Mouse (Mus musculus) testis, adult 2 months (tissue): ENCODE data around the gene 9430097D07Rik. TPM values are rescaled to one million over a fixed set of nuclear protein-coding genes. Genes with fewer than 3 reads are reported as not detected.

Source experiments
- H3K27ac ChIP-seq: fragments of 200-500 bp; 2 replicates; pipeline ENCODE4 v1.5.1; 2012; ENCODE audit warnings: low read depth, low read length; ENCODE audit not compliant: control insufficient read depth, insufficient read depth
- H3K27me3 ChIP-seq: fragments of 200-500 bp; 2 replicates; pipeline ENCODE4 v1.6.1; 2012; ENCODE audit warnings: mild to moderate bottlenecking, low read length, moderate library complexity; ENCODE audit not compliant: control insufficient read depth, insufficient read depth
- H3K36me3 ChIP-seq: fragments of 200-500 bp; 2 replicates; pipeline ENCODE4 v1.6.1; 2012; ENCODE audit warnings: mild to moderate bottlenecking, low read length; ENCODE audit not compliant: control insufficient read depth, insufficient read depth
- H3K4me1 ChIP-seq: fragments of 200-500 bp; 2 replicates; pipeline ENCODE4 v1.6.1; 2012; ENCODE audit warnings: low read length; ENCODE audit not compliant: control insufficient read depth, insufficient read depth
- H3K4me3 ChIP-seq: fragments of 200-500 bp; 2 replicates; pipeline ENCODE4 v1.5.1; 2012; ENCODE audit warnings: low read depth, mild to moderate bottlenecking, low read length, moderate library complexity, mixed read lengths; ENCODE audit not compliant: control insufficient read depth
- CTCF ChIP-seq: fragments of 200-500 bp; IDR thresholded peaks from 2 replicates; pipeline ENCODE4 v1.5.1; 2012; ENCODE audit warnings: low read depth, mild to moderate bottlenecking, inconsistent platforms, low read length, moderate library complexity; ENCODE audit not compliant: control insufficient read depth, insufficient read depth, insufficient replicate concordance
- POLR2A ChIP-seq: fragments of 200-500 bp; IDR thresholded peaks from 2 replicates; pipeline ENCODE4 v1.6.1; 2012; ENCODE audit warnings: low read depth, mild to moderate bottlenecking, inconsistent platforms, low read length, moderate library complexity; ENCODE audit not compliant: control insufficient read depth
- polyA plus RNA-seq: library from polyadenylated mRNA; depleted of rRNA; stranded (reverse); fragments of >200 nt; gene quantifications from 2 replicates; pipeline ENCODE4 v1.2.3, GENCODE M21; 2012; rRNA removed

Gene 9430097D07Rik
- polyA plus RNA-seq, result 2.2 and 2.3 TPM in 2 replicates

GRCm38 (mm10) chr2:32575586-32576160, at the start of gene 9430097D07Rik:
TSS of gene 9430097D07Rik (minus strand) at chr2:32575684.
- Histone ChIP-seq H3K36me3 (no peaks in the 10 kb centered on the region), H3K27me3 (peaks cover 2% of the 10 kb centered on the region), H3K27ac (no peak within 1 kb of the TSS), H3K4me3 (peak within 1 kb of the TSS; percentile 86), H3K4me1 (peaks cover 4% of the 10 kb centered on the region)
- TF ChIP-seq CTCF (no peak), POLR2A (no peak)

GRCm38 (mm10) chr2:32624111-32624748, 48.7 kb upstream of the 9430097D07Rik start:
- no peak for TF ChIP-seq POLR2A
- TF ChIP-seq CTCF, result no peak
- no peaks in the 10 kb centered on the region for H3K36me3 ChIP-seq
- peak overlapping the region; percentile 64 for H3K27ac ChIP-seq
- peak overlapping the region; percentile 51 for H3K4me3 ChIP-seq
- H3K27me3 ChIP-seq, result no peaks in the 10 kb centered on the region
- peaks cover 28% of the 10 kb centered on the region for H3K4me1 ChIP-seq

GRCm38 (mm10) chr2:32621517-32621859, 46.0 kb upstream of the 9430097D07Rik start, which contains the start of gene Ak1:
TSS of gene Ak1 (plus strand) at chr2:32621758.
- TF ChIP-seq POLR2A, result peak; percentile 95; the same call in 1 of the 2 replicates
- no peak for TF ChIP-seq CTCF

GRCm38 (mm10) chr2:32620682-32621516, 45.4 kb upstream of the 9430097D07Rik start:
- peaks cover 20% of the 10 kb centered on the region for H3K4me1 ChIP-seq
- H3K27me3 ChIP-seq, result no peaks in the 10 kb centered on the region
- H3K4me3 ChIP-seq, result peak overlapping the region; percentile 91
- TF ChIP-seq POLR2A (no peak), CTCF (no peak)
- peak overlapping the region; percentile 73 for H3K27ac ChIP-seq
- H3K36me3 ChIP-seq, result no peaks in the 10 kb centered on the region

More at GRCm38 (mm10) chr2:32621517-32621859, 46.0 kb upstream of the 9430097D07Rik start, which contains the start of gene Ak1:
- Histone ChIP-seq H3K4me3 (peak within 1 kb of the TSS; percentile 91), H3K36me3 (no peaks in the 10 kb centered on the region), H3K27ac (peak within 1 kb of the TSS; percentile 73), H3K27me3 (no peaks in the 10 kb centered on the region), H3K4me1 (peaks cover 24% of the 10 kb centered on the region)

- Histone ChIP-seq H3K27ac (no peak overlapping the region), H3K4me3 (no peak overlapping the region), H3K27me3 (no peaks in the 10 kb centered on the region), H3K36me3 (no peaks in the 10 kb centered on the region), H3K4me1 (peaks cover 24% of the 10 kb centered on the region)
- TF ChIP-seq POLR2A, result no peak
- TF ChIP-seq CTCF, result no peak
Measured at GRCm38 (mm10) chr2:32618051-32618450, 42.6 kb upstream of the 9430097D07Rik start.

GRCm38 (mm10) chr2:32617601-32618000, 42.1 kb upstream of the 9430097D07Rik start:
- Histone ChIP-seq H3K4me3 (no peak overlapping the region), H3K36me3 (no peaks in the 10 kb centered on the region), H3K27me3 (no peaks in the 10 kb centered on the region), H3K27ac (no peak overlapping the region), H3K4me1 (peaks cover 24% of the 10 kb centered on the region)
- peak; percentile 67; the same call in 1 of the 2 replicates for TF ChIP-seq CTCF
- TF ChIP-seq POLR2A, result no peak

- H3K27ac ChIP-seq, result no peak overlapping the region
- H3K4me3 ChIP-seq, result no peak overlapping the region
- peaks cover 26% of the 10 kb centered on the region for H3K4me1 ChIP-seq
- no peaks in the 10 kb centered on the region for H3K27me3 ChIP-seq
- H3K36me3 ChIP-seq, result no peaks in the 10 kb centered on the region
- no peak for TF ChIP-seq POLR2A
- no peak for TF ChIP-seq CTCF
Measured at GRCm38 (mm10) chr2:32617109-32617508, 41.6 kb upstream of the 9430097D07Rik start.
